Mouse (Mus musculus) A20 (cell line): ENCODE results near the gene Smco1.
"Not testable (repeated sequence)": the region's sequence is repeated elsewhere in the genome, so short reads cannot be mapped to it uniquely, and the experiment has no call there.

ENCODE experiments used
- DNase-seq: peaks from one replicate; pipeline ENCODE4 v3.0.0-alpha.2; 2011; ENCODE audit warnings: low read depth, low spot score

Gene Smco1

GRCm38 (mm10) chr16:32271291-32271690 lies at the start of gene Smco1:
Gene Smco1, plus strand, starts transcription at chr16:32271468.
- DNase-seq = no peak

GRCm38 (mm10) chr16:32221803-32222202 lies 49.5 kb upstream of the Smco1 start:
- no peak for DNase-seq

- peak; percentile 53 for DNase-seq
Observed at GRCm38 (mm10) chr16:32222399-32222798, 48.9 kb upstream of the Smco1 start.

- not testable (repeated sequence) for DNase-seq
Observed at GRCm38 (mm10) chr16:32232050-32232449, 39.2 kb upstream of the Smco1 start.

- DNase-seq = no peak
Observed at GRCm38 (mm10) chr16:32237930-32238680, 33.2 kb upstream of the Smco1 start.

- DNase-seq = no peak
Observed at GRCm38 (mm10) chr16:32239428-32240312, 31.6 kb upstream of the Smco1 start.

GRCm38 (mm10) chr16:32243901-32244300 lies 27.4 kb upstream of the Smco1 start:
- DNase-seq = peak; percentile 18

- peak; percentile 76 for DNase-seq
Observed at GRCm38 (mm10) chr16:32246351-32246791, 24.9 kb upstream of the Smco1 start.

- DNase-seq = peak; percentile 96
Observed at GRCm38 (mm10) chr16:32246952-32247370, 24.3 kb upstream of the Smco1 start, which contains the start of the genes Fbxo45 and Wdr53. Gene Fbxo45, minus strand, starts transcription at chr16:32247158. Gene Wdr53, plus strand, starts transcription at chr16:32247227.

GRCm38 (mm10) chr16:32264225-32264624 lies 7.0 kb upstream of the Smco1 start:
- DNase-seq = peak; percentile 42

GRCm38 (mm10) chr16:32273338-32273737 lies 2.1 kb downstream of the Smco1 start:
- peak; percentile 62 for DNase-seq

GRCm38 (mm10) chr16:32275041-32275440 lies 3.8 kb downstream of the Smco1 start:
- peak; percentile 85 for DNase-seq

- DNase-seq = peak; percentile 74
Observed at GRCm38 (mm10) chr16:32275830-32276229, 4.6 kb downstream of the Smco1 start.

GRCm38 (mm10) chr16:32277308-32278256 lies 6.3 kb downstream of the Smco1 start, which contains the start of gene Rnf168:
Gene Rnf168, plus strand, starts transcription at chr16:32277459.
- DNase-seq = peak; percentile 94

GRCm38 (mm10) chr16:32278396-32278795 lies 7.1 kb downstream of the Smco1 start:
- DNase-seq = peak; percentile 52

- no peak for DNase-seq
Observed at GRCm38 (mm10) chr16:32280211-32280610, 8.9 kb downstream of the Smco1 start.

- no peak for DNase-seq
Observed at GRCm38 (mm10) chr16:32282608-32283007, 11.3 kb downstream of the Smco1 start.

- DNase-seq = no peak
Observed at GRCm38 (mm10) chr16:32291821-32292220, 20.6 kb downstream of the Smco1 start.

- not testable (repeated sequence) for DNase-seq
Observed at GRCm38 (mm10) chr16:32299617-32300016, 28.3 kb downstream of the Smco1 start.

GRCm38 (mm10) chr16:32303046-32303445 lies 31.8 kb downstream of the Smco1 start:
- no peak for DNase-seq

- no peak for DNase-seq
Observed at GRCm38 (mm10) chr16:32303886-32304285, 32.6 kb downstream of the Smco1 start.
